Mouse (Mus musculus) cerebellum, adult 11 months (tissue): Measurements from ENCODE around the gene Trrap.
"Not testable (repeated sequence)": the region's sequence is repeated elsewhere in the genome, so short reads cannot be mapped to it uniquely, and the experiment has no call there.

Experiments used
- DNase-seq: peaks from one replicate; pipeline ENCODE4 v3.0.0; 2022

Trrap gene

GRCm38 (mm10) chr5:144767106-144767798 lies at the start of gene Trrap:
TSS of gene Trrap (plus strand) at chr5:144767732.
- not testable (repeated sequence) for DNase-seq

- DNase-seq, result no peak
Measured at GRCm38 (mm10) chr5:144719781-144720180, 47.8 kb upstream of the Trrap start.

- DNase-seq, result no peak
Measured at GRCm38 (mm10) chr5:144720281-144720680, 47.3 kb upstream of the Trrap start.

- no peak for DNase-seq
Measured at GRCm38 (mm10) chr5:144724926-144725325, 42.6 kb upstream of the Trrap start.

- no peak for DNase-seq
Measured at GRCm38 (mm10) chr5:144725554-144725953, 42.0 kb upstream of the Trrap start.

GRCm38 (mm10) chr5:144727119-144727518 lies 40.4 kb upstream of the Trrap start:
- DNase-seq, result peak; percentile 63

- DNase-seq, result no peak
Measured at GRCm38 (mm10) chr5:144728237-144728636, 39.3 kb upstream of the Trrap start.

GRCm38 (mm10) chr5:144729216-144729615 lies 38.3 kb upstream of the Trrap start:
- DNase-seq, result no peak

- peak; percentile 50 for DNase-seq
Measured at GRCm38 (mm10) chr5:144733953-144734352, 33.6 kb upstream of the Trrap start.

- peak; percentile 67 for DNase-seq
Measured at GRCm38 (mm10) chr5:144734949-144735348, 32.6 kb upstream of the Trrap start.

GRCm38 (mm10) chr5:144737101-144737500 lies 30.4 kb upstream of the Trrap start:
- DNase-seq, result no peak

GRCm38 (mm10) chr5:144752432-144752831 lies 15.1 kb upstream of the Trrap start:
- DNase-seq, result no peak

GRCm38 (mm10) chr5:144753041-144753440 lies 14.5 kb upstream of the Trrap start:
- peak; percentile 56 for DNase-seq

- no peak for DNase-seq
Measured at GRCm38 (mm10) chr5:144755191-144755590, 12.3 kb upstream of the Trrap start.

- DNase-seq, result no peak
Measured at GRCm38 (mm10) chr5:144757402-144757801, 10.1 kb upstream of the Trrap start.

GRCm38 (mm10) chr5:144758422-144758821 lies 9.1 kb upstream of the Trrap start:
- no peak for DNase-seq

- peak; percentile 87 for DNase-seq
Measured at GRCm38 (mm10) chr5:144761161-144761868, 6.2 kb upstream of the Trrap start, which contains the start of gene Tmem130. TSS of gene Tmem130 (minus strand) at chr5:144761818.

- no peak for DNase-seq
Measured at GRCm38 (mm10) chr5:144766026-144766425, 1.5 kb upstream of the Trrap start.

- DNase-seq, result no peak
Measured at GRCm38 (mm10) chr5:144766646-144767045, 886 bp upstream of the Trrap start.

GRCm38 (mm10) chr5:144767911-144768841 lies 644 bp downstream of the Trrap start:
- DNase-seq, result peak; percentile 92

- no peak for DNase-seq
Measured at GRCm38 (mm10) chr5:144769067-144769482, 1.5 kb downstream of the Trrap start.

- no peak for DNase-seq
Measured at GRCm38 (mm10) chr5:144773231-144773630, 5.7 kb downstream of the Trrap start.

- DNase-seq, result no peak
Measured at GRCm38 (mm10) chr5:144780654-144781053, 13.1 kb downstream of the Trrap start.
